Mouse (Mus musculus) limb, embryonic 14.5 days (tissue): ENCODE measurements around the gene Rps5. TPM values are rescaled to one million over a fixed set of nuclear protein-coding genes. Genes with fewer than 3 reads are reported as not detected.

ENCODE experiments used
- ATAC-seq: fragments of 200-750 bp; cut with Nextera tagmentation; 2 replicates; pipeline ENCODE4 v1.8.0; 2017; ENCODE audit warnings: low read depth, moderate number of reproducible peaks, moderate TSS enrichment; ENCODE audit not compliant: low FRiP score
- DNase-seq: peaks from one replicate; pipeline ENCODE4 v3.0.0-alpha.2; 2015; ENCODE audit warnings: low spot score
- H3K27ac ChIP-seq: fragments of 300-500 bp; sonication (generic); replicated peaks from 2 replicates; pipeline ENCODE4 v1.5.1; 2014; ENCODE audit warnings: low read depth, mild to moderate bottlenecking, low read length, moderate library complexity, mixed read lengths
- H3K27me3 ChIP-seq: fragments of 300-500 bp; sonication (generic); 2 replicates; pipeline ENCODE4 v1.6.1; 2014; ENCODE audit warnings: low read length, mixed read lengths; ENCODE audit not compliant: control insufficient read depth, insufficient read depth
- H3K36me3 ChIP-seq: fragments of 300-500 bp; sonication (generic); 2 replicates; pipeline ENCODE4 v1.6.1; 2014; ENCODE audit warnings: mild to moderate bottlenecking, low read length, moderate library complexity, mixed read lengths; ENCODE audit not compliant: control insufficient read depth, insufficient read depth
- H3K4me1 ChIP-seq: fragments of 300-500 bp; sonication (generic); 2 replicates; pipeline ENCODE4 v1.6.1; 2014; ENCODE audit warnings: antibody characterized with exemption, low read length, mixed read lengths; ENCODE audit not compliant: control insufficient read depth, insufficient read depth
- H3K4me2 ChIP-seq: fragments of 300-500 bp; sonication (generic); replicated peaks from 2 replicates; pipeline ENCODE4 v1.6.1; 2014; ENCODE audit warnings: low read depth, mild to moderate bottlenecking, low read length, moderate library complexity; ENCODE audit not compliant: severe bottlenecking
- H3K4me3 ChIP-seq: fragments of 300-500 bp; sonication (generic); replicated peaks from 2 replicates; pipeline ENCODE4 v1.5.1; 2014; ENCODE audit warnings: low read length
- H3K9ac ChIP-seq: fragments of 300-500 bp; sonication (generic); 2 replicates; pipeline ENCODE4 v1.6.1; 2014; ENCODE audit warnings: mild to moderate bottlenecking, low read depth, low read length, moderate library complexity; ENCODE audit not compliant: severe bottlenecking
- H3K9me3 ChIP-seq: fragments of 300-500 bp; sonication (generic); 2 replicates; pipeline ENCODE4 v1.6.1; 2016; ENCODE audit warnings: low read length; ENCODE audit not compliant: control insufficient read depth
- POLR2A ChIP-seq: fragments of 200-500 bp; IDR thresholded peaks from 2 replicates; pipeline ENCODE4 v1.8.0; 2012; ENCODE audit warnings: inconsistent platforms, mild to moderate bottlenecking, moderate library complexity, borderline replicate concordance; ENCODE audit not compliant: insufficient read depth, insufficient read length; ENCODE audit errors: extremely low read depth
- WGBS: fragments of 180-500 bp; shearing (Covaris S2); extraction: QIAGEN DNeasy Blood & Tissue Kit; methylation state at CpG from one replicate; pipeline ENCODE4 v1.1.7; 2014; 5-methylcytosine and 5-hydroxymethylcytosine counted together
- polyA plus RNA-seq, 2 experiments: library from polyadenylated mRNA; depleted of rRNA in 1 of 2; stranded (reverse) in 1 of 2; unstranded in 1 of 2; fragments of >200 nt; fragmentation: Nextera tagmentation in 1 of 2; extraction: Ambion mirVana in 1 of 2; gene quantifications; 2 replicates each; pipeline versions ENCODE4 v1.2.1 to v1.2.3; 2012 to 2014

Rps5 gene
- polyA plus RNA-seq, 2 experiments: 1,509 to 3,045 TPM

GRCm38 (mm10) chr7:12957511-12957910 is 35.4 kb downstream of the Rps5 start:
- no peaks in the 10 kb centered on the region for H3K27me3 ChIP-seq
- no peak overlapping the region for H3K9ac ChIP-seq
- DNase-seq (no peak), ATAC-seq (no peak)
- WGBS: 71% methylated on average over 5 of the region's 5 CpGs
- no peaks in the 10 kb centered on the region for H3K36me3 ChIP-seq
- no peak overlapping the region for H3K4me2 ChIP-seq
- no peak overlapping the region for H3K4me3 ChIP-seq
- H3K4me1 ChIP-seq: no peaks in the 10 kb centered on the region
- TF ChIP-seq POLR2A: no peak
- no peak overlapping the region for H3K27ac ChIP-seq
- no peaks in the 10 kb centered on the region for H3K9me3 ChIP-seq

GRCm38 (mm10) chr7:12958948-12959347 is 36.9 kb downstream of the Rps5 start:
- H3K27ac ChIP-seq: no peak overlapping the region
- H3K4me3 ChIP-seq: no peak overlapping the region
- H3K9me3 ChIP-seq: no peaks in the 10 kb centered on the region
- 83% methylated on average over 4 of the region's 4 CpGs for WGBS
- H3K9ac ChIP-seq: no peak overlapping the region
- no peak for ATAC-seq
- no peak for TF ChIP-seq POLR2A
- DNase-seq: no peak
- no peak overlapping the region for H3K4me2 ChIP-seq
- H3K27me3 ChIP-seq: no peaks in the 10 kb centered on the region
- H3K4me1 ChIP-seq: no peaks in the 10 kb centered on the region
- no peaks in the 10 kb centered on the region for H3K36me3 ChIP-seq

GRCm38 (mm10) chr7:12959718-12960117 is 37.6 kb downstream of the Rps5 start:
- H3K9me3 ChIP-seq: no peaks in the 10 kb centered on the region
- ATAC-seq: no peak
- H3K9ac ChIP-seq: no peak overlapping the region
- H3K27me3 ChIP-seq: no peaks in the 10 kb centered on the region
- H3K4me2 ChIP-seq: no peak overlapping the region
- no peaks in the 10 kb centered on the region for H3K36me3 ChIP-seq
- 26% methylated on average over 4 of the region's 4 CpGs for WGBS
- TF ChIP-seq POLR2A: no peak
- no peaks in the 10 kb centered on the region for H3K4me1 ChIP-seq
- H3K4me3 ChIP-seq: no peak overlapping the region
- no peak for DNase-seq
- no peak overlapping the region for H3K27ac ChIP-seq

- DNase-seq (peak; percentile 83), ATAC-seq (peak; percentile 87)
- Histone ChIP-seq H3K9me3 (no peaks in the 10 kb centered on the region), H3K4me1 (peaks cover 5% of the 10 kb centered on the region), H3K27me3 (no peaks in the 10 kb centered on the region), H3K36me3 (no peaks in the 10 kb centered on the region), H3K4me3 (peak overlapping the region; percentile 43), H3K9ac (peak overlapping the region; percentile 49), H3K4me2 (peak overlapping the region; percentile 45), H3K27ac (peak overlapping the region; percentile 75)
- 3% methylated on average over 29 of the region's 29 CpGs for WGBS
- TF ChIP-seq POLR2A: peak; percentile 68; the same call in 1 of the 2 replicates
Measured at GRCm38 (mm10) chr7:12961511-12962141, 39.5 kb downstream of the Rps5 start.

GRCm38 (mm10) chr7:12965678-12966091 is 43.6 kb downstream of the Rps5 start, which contains the start of gene Zfp324:
TSS of gene Zfp324 (plus strand) at chr7:12965838.
- no peaks in the 10 kb centered on the region for H3K9me3 ChIP-seq
- peak within 1 kb of the TSS; percentile 91 for H3K27ac ChIP-seq
- ATAC-seq (peak; percentile 86), DNase-seq (peak; percentile 93)
- peak within 1 kb of the TSS; percentile 87 for H3K4me3 ChIP-seq
- H3K9ac ChIP-seq: peak within 1 kb of the TSS; percentile 88
- WGBS: under 1% methylated on average over 23 of the region's 23 CpGs
- peaks cover 22% of the 10 kb centered on the region for H3K36me3 ChIP-seq
- 0 out of 2 replicates have a peak, but pooled peaks have one; percentile 27 for TF ChIP-seq POLR2A
- H3K4me2 ChIP-seq: peak within 1 kb of the TSS; percentile 82
- no peaks in the 10 kb centered on the region for H3K27me3 ChIP-seq
- H3K4me1 ChIP-seq: peaks cover 10% of the 10 kb centered on the region
